ENCODE assay signal across 15 mouse cellular contexts in the genomic region with DNA sequence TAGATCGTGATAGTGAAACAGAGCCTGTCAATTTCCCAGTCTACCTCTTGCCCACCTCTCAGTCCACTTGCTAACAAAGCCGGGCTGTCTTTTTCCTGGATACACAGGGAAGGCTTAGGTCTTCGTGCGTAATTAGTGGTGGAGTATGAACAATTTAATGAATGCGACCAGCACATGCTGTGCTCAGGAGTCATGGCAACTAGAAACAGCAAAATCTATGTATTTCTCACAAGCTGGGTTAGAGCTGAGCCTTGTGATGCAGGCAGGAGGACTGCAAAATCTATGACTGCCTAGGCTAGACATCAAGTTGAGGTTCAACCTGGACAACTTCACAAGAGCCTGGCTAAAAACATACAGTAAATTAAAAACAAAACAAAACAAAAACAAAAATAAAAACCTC. TPM values are rescaled to one million over a fixed set of nuclear protein-coding genes. Genes with fewer than 3 reads are reported as not detected.
DNase-seq lines count a peak whose midpoint lies in the region; ATAC-seq lines count a peak whose summit lies in the region.
"Had no signal": no experiment of that assay in that cellular context is flagged by ENCODE, and none has a peak within 500 bp of the region (broad histone marks: within the 10 kb centered on the region; RNA-seq: fewer than 3 reads in every experiment).

No protein-coding gene starts in this region.

- H3K4me2 ChIP-seq in heart, embryonic 14.5 days (ENCODE audit: low read length) = 0 out of 2 replicates have a peak overlapping the region, but pooled peaks have one; percentile 2
- H3K4me2 ChIP-seq in kidney, embryonic 16.5 days (replicated peaks; ENCODE audit: low read depth, low read length) = no peak overlapping the region
- no peak overlapping the region for H3K4me2 ChIP-seq in midbrain, embryonic 11.5 days
- no peak overlapping the region for H3K4me2 ChIP-seq in midbrain, embryonic 14.5 days (ENCODE audit: low read length)

- peaks cover 2 to 5% of the 10 kb centered on the region in 2 experiments; a peak in 2 of 4 replicates for H3K4me1 ChIP-seq in heart, embryonic 14.5 days (ENCODE audit: control insufficient read depth in 2 of 2, insufficient read depth in 2 of 2, low read length in 2 of 2)
- 0 out of 2 replicates have a peak, but pooled peaks cover 3% of the 10 kb centered on the region for H3K4me1 ChIP-seq in kidney, embryonic 16.5 days (ENCODE audit: insufficient read depth, low read length)
- H3K4me1 ChIP-seq in midbrain, embryonic 11.5 days (ENCODE audit: control insufficient read depth, insufficient read depth, low read length) = no peaks in the 10 kb centered on the region
- no peaks in the 10 kb centered on the region for H3K4me1 ChIP-seq in midbrain, embryonic 14.5 days (ENCODE audit: control insufficient read depth, insufficient read depth, low read length)

- 62% methylated on average over 5 of the region's 5 CpGs for WGBS in heart, embryonic 14.5 days
- 76% methylated on average over 5 of the region's 5 CpGs for WGBS in kidney, embryonic 16.5 days
- 71% methylated on average over 5 of the region's 5 CpGs for WGBS in midbrain, embryonic 11.5 days
- WGBS in midbrain, embryonic 14.5 days = 47% methylated on average over 5 of the region's 5 CpGs
- 66% methylated on average over 5 of the region's 5 CpGs for WGBS in macrophage (ENCODE audit: missing documents)

- H3K36me3 ChIP-seq in heart, embryonic 14.5 days (ENCODE audit: control insufficient read depth, insufficient read depth, low read length) = no peaks in the 10 kb centered on the region
- H3K36me3 ChIP-seq in kidney, embryonic 16.5 days (ENCODE audit: insufficient read depth, low read length) = no peaks in the 10 kb centered on the region
- H3K36me3 ChIP-seq in midbrain, embryonic 11.5 days (ENCODE audit: control insufficient read depth, insufficient read depth, low read length) = no peaks in the 10 kb centered on the region
- H3K36me3 ChIP-seq in midbrain, embryonic 14.5 days (ENCODE audit: control insufficient read depth, insufficient read depth, low read length) = no peaks in the 10 kb centered on the region
- no peaks in the 10 kb centered on the region for H3K36me3 ChIP-seq in macrophage (ENCODE audit: inconsistent target)

- intact Hi-C loops in left cerebral cortex, postnatal 14 days (cut with DNase I) = no loop called here

- no peak overlapping the region for H3K9ac ChIP-seq in heart, embryonic 14.5 days (ENCODE audit: low read length)
- no peak overlapping the region for H3K9ac ChIP-seq in kidney, embryonic 16.5 days (replicated peaks; ENCODE audit: low read length)
- no peak overlapping the region for H3K9ac ChIP-seq in midbrain, embryonic 11.5 days (ENCODE audit: low read length)
- no peak overlapping the region for H3K9ac ChIP-seq in midbrain, embryonic 14.5 days (replicated peaks; ENCODE audit: low read length)

- H3K4me3 ChIP-seq in heart, embryonic 14.5 days (ENCODE audit: control insufficient read depth in 1 of 2, insufficient read depth in 1 of 2, low read depth in 1 of 2, low read length in 2 of 2) = no peak overlapping the region
- H3K4me3 ChIP-seq in kidney, embryonic 16.5 days (ENCODE audit: low read length) = no peak overlapping the region
- H3K4me3 ChIP-seq in midbrain, embryonic 11.5 days (ENCODE audit: low read depth, low read length) = no peak overlapping the region
- no peak overlapping the region for H3K4me3 ChIP-seq in midbrain, embryonic 14.5 days (replicated peaks; ENCODE audit: low read depth, low read length)
- H3K4me3 ChIP-seq in macrophage (ENCODE audit: inconsistent target) = no peak overlapping the region

- no peaks in the 10 kb centered on the region for H3K27me3 ChIP-seq in heart, embryonic 14.5 days (ENCODE audit: control insufficient read depth, insufficient read depth, low read length)
- no peaks in the 10 kb centered on the region for H3K27me3 ChIP-seq in kidney, embryonic 16.5 days (ENCODE audit: insufficient read depth, low read length)
- H3K27me3 ChIP-seq in midbrain, embryonic 11.5 days (ENCODE audit: control insufficient read depth, insufficient read depth, low read length) = no peaks in the 10 kb centered on the region
- no peaks in the 10 kb centered on the region for H3K27me3 ChIP-seq in midbrain, embryonic 14.5 days (ENCODE audit: control insufficient read depth, insufficient read depth, low read length)

- no peaks in the 10 kb centered on the region for H3K9me3 ChIP-seq in heart, embryonic 14.5 days (ENCODE audit: control insufficient read depth, low read length)
- no peaks in the 10 kb centered on the region for H3K9me3 ChIP-seq in kidney, embryonic 16.5 days (ENCODE audit: low read length)
- no peaks in the 10 kb centered on the region for H3K9me3 ChIP-seq in midbrain, embryonic 11.5 days (ENCODE audit: control insufficient read depth, low read length)
- H3K9me3 ChIP-seq in midbrain, embryonic 14.5 days (ENCODE audit: control insufficient read depth, low read length) = no peaks in the 10 kb centered on the region

- H3K27ac ChIP-seq in heart, embryonic 14.5 days (replicated peaks in 1 of 2; ENCODE audit: control insufficient read depth in 1 of 2, insufficient read depth in 1 of 2, low read depth in 2 of 2, low read length in 2 of 2) = peak overlapping the region; percentile 71 to 72
- peak overlapping the region; percentile 50 for H3K27ac ChIP-seq in kidney, embryonic 16.5 days (ENCODE audit: low read length)
- H3K27ac ChIP-seq in midbrain, embryonic 11.5 days (ENCODE audit: low read depth, low read length) = no peak overlapping the region
- H3K27ac ChIP-seq in midbrain, embryonic 14.5 days (replicated peaks; ENCODE audit: low read depth, low read length) = no peak overlapping the region
- peak overlapping the region; percentile 21 for H3K27ac ChIP-seq in macrophage

- DNase-seq in heart, postnatal 4 days = no peak
- DNase-seq in kidney, postnatal 4 days = no peak
- peak; percentile 73 for DNase-seq in midbrain, embryonic 11.5 days (ENCODE audit: low spot score, missing footprints)
- no peak for DNase-seq in midbrain, embryonic 14.5 days
- no peak for DNase-seq in left cerebral cortex, postnatal 14 days (ENCODE audit: low spot score in 2 of 2)
- DNase-seq: adrenal gland, adult 8-10 months; cerebellum, adult 8-10 months; lung, adult 2 months; right cerebral cortex, postnatal 14 days had no signal

- ATAC-seq in heart, embryonic 14.5 days (ENCODE audit: insufficient number of reproducible peaks, insufficient read depth, low FRiP score, low read depth) = no peak
- no peak for ATAC-seq in kidney, embryonic 16.5 days (ENCODE audit: low FRiP score, low TSS enrichment)
- no peak for ATAC-seq in midbrain, embryonic 11.5 days (ENCODE audit: low FRiP score)
- ATAC-seq in midbrain, embryonic 14.5 days (ENCODE audit: low FRiP score, low TSS enrichment) = no peak
- ATAC-seq: CD4-positive, CD25-positive, alpha-beta regulatory T cell, adult 4 months; forebrain, embryonic 14.5 days; midbrain, embryonic 16.5 days had no signal

- H3K79me2 ChIP-seq in macrophage (ENCODE audit: inconsistent target) = peaks cover 100% of the 10 kb centered on the region

RNA-seq across cellular contexts. Expression of gene Fli1, which starts 12.5 kb away (rescaled TPM):
- polyA plus RNA-seq in heart, embryonic 14.5 days (2014; fragmentation: Nextera tagmentation; extraction: Ambion mirVana) = 20.6 and 22.4 TPM in 2 replicates
- total RNA-seq in heart, postnatal 4 days (2021) = 10 to 100 TPM; 38.9 to 41.1 TPM
- 29.4 and 30.3 TPM in 2 replicates for polyA plus RNA-seq in kidney, embryonic 16.5 days (2015; fragmentation: Nextera tagmentation; extraction: Ambion mirVana)
- polyA plus RNA-seq in midbrain, embryonic 11.5 days (2014; fragmentation: Nextera tagmentation; extraction: Ambion mirVana) = 12.6 and 12.8 TPM in 2 replicates
- 4.0 and 7.9 TPM in 2 replicates for polyA plus RNA-seq in midbrain, embryonic 14.5 days (2014; fragmentation: Nextera tagmentation; extraction: Ambion mirVana)
- 100 to 1,000 TPM in 9 of 26 experiments, 10 to 100 TPM in 17; 21.1 to 160 (median 95.3) TPM for total RNA-seq in macrophage (2018; cell fraction: chromatin; rRNA removed)
- 100 to 1,000 TPM in 2 of 26 experiments, 10 to 100 TPM in 24; 44.1 to 110 (median 89.3) TPM for total RNA-seq in macrophage (2018; cell fraction: cytosol; rRNA removed)
- total RNA-seq in macrophage (2018; cell fraction: nucleus; rRNA removed) = 100 to 1,000 TPM in 6 of 26 experiments, 10 to 100 TPM in 20; 26.3 to 141 (median 83.7) TPM
- 47.2 to 90.9 TPM (median 59.7 TPM) in 3 replicates for polyA plus RNA-seq in macrophage (2018)
- total RNA-seq in left cerebral cortex, postnatal 14 days (2021) = 1 to 10 TPM; 7.6 to 7.8 TPM

Comparison
In these comparisons a context has a peak if more than half of its experiments do, and no peak if none do; other contexts are left out.
1. H3K27ac ChIP-seq: peak in heart, embryonic 14.5 days (2 of 2), kidney, embryonic 16.5 days (single experiment) and macrophage (single experiment); none in midbrain, embryonic 11.5 days (single experiment) and midbrain, embryonic 14.5 days (single experiment).